Mouse (Mus musculus): ENCODE results near the gene Npc2. TPM values are rescaled to one million over a fixed set of nuclear protein-coding genes. Genes with fewer than 3 reads are reported as not detected.

Npc2 gene
- total and polyA plus RNA-seq, 3 experiments = 73.4 to 98.5 (median 89.0) TPM

DNA sequence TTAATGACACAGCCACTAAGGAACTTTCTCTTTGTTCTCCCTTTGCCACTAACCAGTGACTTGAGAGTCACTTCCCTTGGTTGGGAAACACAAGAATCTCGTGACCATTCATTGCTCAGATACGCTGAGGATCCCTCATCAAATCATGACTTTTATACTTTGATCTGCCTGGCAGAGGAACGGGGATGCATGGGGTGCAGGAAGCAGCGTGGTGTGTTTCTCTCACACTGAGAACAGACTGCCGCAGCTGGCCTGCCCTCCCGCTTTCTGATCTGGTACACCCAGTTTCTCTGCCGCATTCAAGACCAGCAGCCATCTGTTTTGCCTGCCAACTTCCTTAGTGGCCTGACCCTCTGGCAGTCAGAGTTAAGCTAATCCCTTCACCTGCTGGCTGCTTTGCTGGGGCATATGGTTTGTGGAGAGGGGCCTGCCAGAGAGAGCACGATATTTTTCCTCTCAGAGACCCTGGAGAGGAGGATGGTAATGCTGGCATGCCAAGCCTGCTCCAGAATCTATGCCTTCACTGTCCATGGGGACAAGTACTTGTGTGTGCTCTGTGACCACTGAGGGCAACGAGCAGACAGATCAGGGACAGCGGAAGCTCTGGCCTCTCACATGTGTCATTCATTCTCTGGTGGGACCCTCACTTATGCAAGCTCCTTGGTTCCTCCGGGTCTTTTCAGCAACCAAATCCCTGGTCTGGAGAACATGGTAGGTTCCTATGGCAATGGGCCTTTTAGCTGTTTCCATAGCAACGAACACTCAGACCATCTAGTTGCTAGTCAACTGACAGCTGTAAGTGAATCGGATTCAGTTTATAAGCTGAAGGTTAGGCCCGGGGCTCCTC, 20.6 kb downstream of the Npc2 start:
- H3K36me3 ChIP-seq (replicated peaks in 1 of 2; ENCODE audit: control insufficient read depth in 1 of 2, insufficient read depth in 1 of 2, low read length in 1 of 2) = peaks cover 12 to 37% of the 10 kb centered on the region in 2 experiments
- H3K4me3 ChIP-seq (replicated peaks in 1 of 3; ENCODE audit: low read depth in 2 of 3, low read length in 2 of 3, poor library complexity in 1 of 3) = no peak overlapping the region
- no peaks in the 10 kb centered on the region for H3K79me2 ChIP-seq (replicated peaks; ENCODE audit: control insufficient read depth, extremely low read depth, insufficient read depth, poor library complexity, severe bottlenecking)
- in situ Hi-C loops (cut with MboI; ENCODE audit: low pct_ligation_motif_present, low pct_unique_long_range_greater_than_20kb, low sequenced_read_pairs) = loop anchor here (5.0 kb wide), 2 partner anchors 80 to 105 kb away; no protein-coding TSS in a partner anchor
- no peaks in the 10 kb centered on the region for H3K27me3 ChIP-seq (replicated peaks)
- no peak for TF ChIP-seq POLR2AphosphoS2 (IDR thresholded peaks at IDR 0.05; ENCODE audit: low read depth, low read length)
- TF ChIP-seq RAD21 (IDR thresholded peaks at IDR 0.05; ENCODE audit: low read depth, low read length) = no peak
- no peak for TF ChIP-seq TCF12 (IDR thresholded peaks at IDR 0.05; ENCODE audit: low read depth, low read length)
- TF ChIP-seq MAX (IDR thresholded peaks at IDR 0.05; ENCODE audit: low read length) = no peak
- no peak for TF ChIP-seq CHD1 (IDR thresholded peaks at IDR 0.05; ENCODE audit: low read depth, low read length)
- no peak for TF ChIP-seq IRF4 (IDR thresholded peaks at IDR 0.05; ENCODE audit: low read depth, low read length)
- no peak for TF ChIP-seq UBTF (IDR thresholded peaks at IDR 0.05; ENCODE audit: low read depth, low read length)
- TF ChIP-seq USF2 (conservative IDR thresholded peaks at IDR 0.05; ENCODE audit: low read depth, low read length) = no peak
- TF ChIP-seq ELF1 (IDR thresholded peaks at IDR 0.05; ENCODE audit: low read depth, low read length) = no peak
- TF ChIP-seq SMC3 (IDR thresholded peaks at IDR 0.05; ENCODE audit: low read depth, low read length) = no peak
- no peak for TF ChIP-seq USF1 (IDR thresholded peaks at IDR 0.05; ENCODE audit: low read depth, low read length)
- no peak for TF ChIP-seq MAZ (IDR thresholded peaks at IDR 0.05; ENCODE audit: low read depth, low read length)
- H3K4me2 ChIP-seq (ENCODE audit: insufficient read depth, low read depth, poor library complexity, severe bottlenecking) = no peak overlapping the region
- dilution Hi-C loops (cut with MboI; ENCODE audit: extremely low pct_ligation_motif_present, extremely low pct_unique_long_range_greater_than_20kb, low sequenced_read_pairs) = no loop called here
- no peak overlapping the region for H3K9ac ChIP-seq (ENCODE audit: insufficient read depth, low read depth)
- no peak for DNase-seq (ENCODE audit: extremely low read depth)
- no peak overlapping the region for H3K27ac ChIP-seq (ENCODE audit: insufficient read depth, low read depth)
- no peaks in the 10 kb centered on the region for H3K9me3 ChIP-seq (replicated peaks; ENCODE audit: low read length)
- H3K4me1 ChIP-seq (ENCODE audit: control insufficient read depth in 1 of 2, insufficient read depth in 2 of 2) = peaks cover 0 to 15% of the 10 kb centered on the region in 2 experiments; a peak in 2 of 4 replicates

DNA sequence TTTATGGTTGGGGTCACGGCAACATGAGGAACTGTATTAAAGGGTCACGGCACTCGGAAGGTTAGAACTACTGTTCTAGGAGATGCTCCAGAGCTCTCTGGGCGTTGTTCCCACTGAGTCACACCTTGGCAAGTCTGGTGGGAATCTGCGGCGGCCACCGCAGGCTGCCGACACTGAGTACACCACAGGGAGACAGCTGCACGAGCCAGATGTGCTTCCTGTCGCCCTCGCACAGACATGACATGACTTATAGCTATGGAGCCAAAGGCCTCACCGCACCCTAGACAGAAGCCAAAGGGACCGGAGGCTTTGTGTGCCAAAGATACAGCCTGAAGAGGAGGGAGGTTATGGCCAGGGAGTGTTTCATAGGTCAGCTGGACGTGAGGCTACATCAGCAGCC, 22.3 kb downstream of the Npc2 start:
- in situ Hi-C loops (cut with MboI; ENCODE audit: low pct_ligation_motif_present, low pct_unique_long_range_greater_than_20kb, low sequenced_read_pairs) = loop anchor here (5.0 kb wide), 2 partner anchors 78 to 103 kb away; no protein-coding TSS in a partner anchor
- dilution Hi-C loops (cut with MboI; ENCODE audit: extremely low pct_ligation_motif_present, extremely low pct_unique_long_range_greater_than_20kb, low sequenced_read_pairs) = no loop called here
- Histone ChIP-seq H3K27me3 (replicated peaks) (no peaks in the 10 kb centered on the region), H3K27ac (ENCODE audit: insufficient read depth, low read depth) (no peak overlapping the region), H3K36me3 (replicated peaks in 1 of 2; ENCODE audit: control insufficient read depth in 1 of 2, insufficient read depth in 1 of 2, low read length in 1 of 2) (peaks cover 3 to 20% of the 10 kb centered on the region in 2 experiments), H3K4me3 (replicated peaks in 1 of 3; ENCODE audit: low read depth in 2 of 3, low read length in 2 of 3, poor library complexity in 1 of 3) (no peak overlapping the region), H3K4me1 (ENCODE audit: control insufficient read depth in 1 of 2, insufficient read depth in 2 of 2) (peaks cover 0 to 15% of the 10 kb centered on the region in 2 experiments; a peak in 2 of 4 replicates), H3K4me2 (ENCODE audit: insufficient read depth, low read depth, poor library complexity, severe bottlenecking) (no peak overlapping the region), H3K9me3 (replicated peaks; ENCODE audit: low read length) (no peaks in the 10 kb centered on the region), H3K79me2 (replicated peaks; ENCODE audit: control insufficient read depth, extremely low read depth, insufficient read depth, poor library complexity, severe bottlenecking) (no peaks in the 10 kb centered on the region), H3K9ac (ENCODE audit: insufficient read depth, low read depth) (no peak overlapping the region)
- TF ChIP-seq ELF1 (IDR thresholded peaks at IDR 0.05; ENCODE audit: low read depth, low read length) (no peak), UBTF (IDR thresholded peaks at IDR 0.05; ENCODE audit: low read depth, low read length) (no peak), CHD2 (IDR thresholded peaks at IDR 0.05; ENCODE audit: low read length) (no peak), HCFC1 (IDR thresholded peaks at IDR 0.05; ENCODE audit: low read depth, low read length) (no peak), MAFK (IDR thresholded peaks at IDR 0.05; ENCODE audit: insufficient replicate concordance, low read length) (no peak), BHLHE40 (IDR thresholded peaks at IDR 0.05; ENCODE audit: low read depth, low read length) (no peak), USF2 (conservative IDR thresholded peaks at IDR 0.05; ENCODE audit: low read depth, low read length) (no peak), MXI1 (IDR thresholded peaks at IDR 0.05; ENCODE audit: low read depth, low read length) (no peak), USF1 (IDR thresholded peaks at IDR 0.05; ENCODE audit: low read depth, low read length) (no peak), MEF2A (IDR thresholded peaks at IDR 0.05; ENCODE audit: borderline replicate concordance, low read depth, low read length) (no peak), ZKSCAN1 (IDR thresholded peaks at IDR 0.05; ENCODE audit: borderline replicate concordance, low read depth, low read length) (no peak), ZNF384 (IDR thresholded peaks at IDR 0.05; ENCODE audit: low read depth, low read length) (no peak), MYC (IDR thresholded peaks at IDR 0.05; ENCODE audit: low read depth, low read length) (no peak), SMC3 (IDR thresholded peaks at IDR 0.05; ENCODE audit: low read depth, low read length) (no peak), KAT2A (IDR thresholded peaks at IDR 0.05; ENCODE audit: insufficient replicate concordance, low read length) (no peak), EP300 (IDR thresholded peaks at IDR 0.05; ENCODE audit: low read length) (no peak), ETS1 (conservative IDR thresholded peaks at IDR 0.05; ENCODE audit: low read depth, low read length) (no peak), CTCF (conservative IDR thresholded peaks at IDR 0.05 in 1 of 2, IDR thresholded peaks at IDR 0.05 in 1 of 2; ENCODE audit: low read depth in 2 of 2, low read length in 2 of 2) (no peak), MAZ (IDR thresholded peaks at IDR 0.05; ENCODE audit: low read depth, low read length) (no peak), GABPA (IDR thresholded peaks at IDR 0.05; ENCODE audit: insufficient replicate concordance, low read depth, low read length) (no peak)
- DNase-seq (ENCODE audit: extremely low read depth) = no peak

Measured in CH12.LX (cell line).